Mouse (Mus musculus) limb, embryonic 11.5 days (tissue): ENCODE measurements around the gene Ackr3. TPM values are rescaled to one million over a fixed set of nuclear protein-coding genes. Genes with fewer than 3 reads are reported as not detected.

ENCODE experiments used
- ATAC-seq: fragments of 200-750 bp; cut with Nextera tagmentation; 2 replicates; pipeline ENCODE4 v1.8.0; 2017; ENCODE audit warnings: low read depth; ENCODE audit not compliant: insufficient number of reproducible peaks, low FRiP score, low TSS enrichment
- DNase-seq: peaks from one replicate; pipeline ENCODE4 v3.0.0-alpha.2; 2015; ENCODE audit warnings: low spot score
- H3K27ac ChIP-seq: fragments of 300-500 bp; sonication (generic); replicated peaks from 2 replicates; pipeline ENCODE4 v1.5.1; 2014; ENCODE audit warnings: low read depth, mild to moderate bottlenecking, low read length
- H3K27me3 ChIP-seq: fragments of 300-500 bp; sonication (generic); 2 replicates; pipeline ENCODE4 v1.6.1; 2014; ENCODE audit warnings: mild to moderate bottlenecking, low read length, mixed read lengths; ENCODE audit not compliant: control insufficient read depth, insufficient read depth
- H3K36me3 ChIP-seq: fragments of 300-500 bp; sonication (generic); 2 replicates; pipeline ENCODE4 v1.6.1; 2014; ENCODE audit warnings: mild to moderate bottlenecking, low read length, moderate library complexity, mixed read lengths; ENCODE audit not compliant: control insufficient read depth, insufficient read depth
- H3K4me1 ChIP-seq: fragments of 300-500 bp; sonication (generic); 2 replicates; pipeline ENCODE4 v1.6.1; 2014; ENCODE audit warnings: low read length, mixed read lengths; ENCODE audit not compliant: control insufficient read depth, insufficient read depth
- H3K4me2 ChIP-seq: fragments of 300-500 bp; sonication (generic); 2 replicates; pipeline ENCODE4 v1.6.1; 2014; ENCODE audit warnings: low read depth, mild to moderate bottlenecking, moderate library complexity; ENCODE audit not compliant: severe bottlenecking
- H3K4me3 ChIP-seq: fragments of 300-500 bp; sonication (generic); 2 replicates; pipeline ENCODE4 v1.5.1; 2014; ENCODE audit warnings: low read depth, low read length
- H3K9ac ChIP-seq: fragments of 300-500 bp; sonication (generic); 2 replicates; pipeline ENCODE4 v1.6.1; 2014; ENCODE audit warnings: mild to moderate bottlenecking, low read length
- H3K9me3 ChIP-seq: fragments of 300-500 bp; sonication (generic); 2 replicates; pipeline ENCODE4 v1.6.1; 2016; ENCODE audit warnings: low read length; ENCODE audit not compliant: control insufficient read depth
- WGBS: fragments of 180-500 bp; shearing (Covaris S2); extraction: QIAGEN DNeasy Blood & Tissue Kit; methylation state at CpG from one replicate; pipeline ENCODE4 v1.1.7; 2014; 5-methylcytosine and 5-hydroxymethylcytosine counted together
- polyA plus RNA-seq: library from polyadenylated mRNA; unstranded; fragments of >200 nt; fragmentation: Nextera tagmentation; extraction: Ambion mirVana; gene quantifications from 2 replicates; pipeline ENCODE4 v1.2.1, GENCODE M21; 2014

Ackr3 gene
- polyA plus RNA-seq, 1 experiment from 2014 or later: 26.0 TPM

DNA sequence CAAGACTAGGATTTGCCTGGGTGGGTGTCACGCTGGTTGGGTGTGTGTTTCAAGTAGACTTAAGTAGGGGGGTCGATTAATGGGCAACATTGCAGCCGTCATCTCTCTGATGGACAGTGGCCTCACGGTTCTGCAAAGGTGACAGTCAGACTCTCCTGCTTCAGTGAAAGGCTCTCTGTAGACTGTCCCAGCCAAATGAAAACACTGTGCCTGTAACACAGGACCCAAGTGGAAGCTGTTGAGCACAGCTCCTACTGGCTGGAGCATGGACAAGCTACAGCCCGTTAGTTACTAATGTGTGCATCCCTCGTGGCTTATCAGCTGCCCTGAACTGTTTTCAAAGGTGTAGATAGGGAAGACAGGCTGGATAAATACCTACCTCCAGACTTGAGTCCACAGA, 3.5 kb downstream of the Ackr3 start:
- no peak overlapping the region for H3K4me3 ChIP-seq
- 64% methylated on average over 6 of the region's 6 CpGs for WGBS
- H3K4me1 ChIP-seq: peaks cover 17% of the 10 kb centered on the region
- no peak overlapping the region for H3K9ac ChIP-seq
- DNase-seq: no peak
- H3K9me3 ChIP-seq: no peaks in the 10 kb centered on the region
- H3K36me3 ChIP-seq: no peaks in the 10 kb centered on the region
- ATAC-seq: no peak
- 0 out of 2 replicates have a peak, but pooled peaks cover 2% of the 10 kb centered on the region for H3K27me3 ChIP-seq
- peak overlapping the region; percentile 65; the same call in 1 of the 2 replicates for H3K4me2 ChIP-seq
- H3K27ac ChIP-seq: no peak overlapping the region

DNA sequence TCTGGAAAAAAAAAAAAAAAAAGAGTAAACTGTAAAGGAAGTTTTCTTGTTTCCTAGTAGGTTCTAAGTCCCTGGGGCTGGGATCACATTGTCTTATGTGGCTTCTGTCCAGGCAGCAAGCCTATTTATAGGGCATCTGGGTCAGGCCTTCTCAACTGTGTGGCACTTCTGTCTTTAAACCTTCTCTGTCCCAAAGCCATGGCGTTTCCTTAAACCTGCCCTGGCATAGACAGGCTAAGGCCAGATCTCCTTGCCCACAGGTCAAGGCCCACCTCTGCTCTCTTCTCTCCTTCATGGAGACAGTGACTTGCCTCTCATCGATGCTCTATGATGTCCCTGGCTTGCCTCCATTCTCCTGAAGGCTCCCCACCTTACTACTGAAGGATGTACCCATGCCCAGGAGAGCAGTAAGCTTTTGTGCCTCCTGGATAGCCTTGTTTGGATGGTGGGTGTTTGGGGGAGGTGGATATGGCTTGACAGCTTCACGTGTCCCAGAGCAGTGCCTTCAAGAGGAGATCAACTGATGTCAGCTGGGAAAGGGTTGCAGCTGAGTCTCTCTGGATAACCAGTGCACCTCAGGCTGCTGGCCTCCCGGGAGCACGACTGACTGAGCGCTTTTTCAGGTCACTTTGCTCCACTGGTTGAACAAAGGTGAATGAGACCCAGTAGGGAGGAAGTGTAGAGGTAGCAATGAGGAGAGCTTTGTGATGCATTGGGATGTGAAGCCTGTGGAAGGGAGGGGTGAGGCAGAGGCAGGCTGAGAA, 4.1 kb downstream of the Ackr3 start:
- Histone ChIP-seq H3K4me3 (no peak overlapping the region), H3K27ac (no peak overlapping the region), H3K36me3 (no peaks in the 10 kb centered on the region), H3K27me3 (0 out of 2 replicates have a peak, but pooled peaks cover 2% of the 10 kb centered on the region), H3K4me1 (peaks cover 14% of the 10 kb centered on the region; the same call in 1 of the 2 replicates), H3K9me3 (no peaks in the 10 kb centered on the region), H3K9ac (no peak overlapping the region), H3K4me2 (peak overlapping the region; percentile 65; the same call in 1 of the 2 replicates)
- no peak for ATAC-seq
- WGBS: 72% methylated on average over 6 of the region's 6 CpGs
- no peak for DNase-seq

DNA sequence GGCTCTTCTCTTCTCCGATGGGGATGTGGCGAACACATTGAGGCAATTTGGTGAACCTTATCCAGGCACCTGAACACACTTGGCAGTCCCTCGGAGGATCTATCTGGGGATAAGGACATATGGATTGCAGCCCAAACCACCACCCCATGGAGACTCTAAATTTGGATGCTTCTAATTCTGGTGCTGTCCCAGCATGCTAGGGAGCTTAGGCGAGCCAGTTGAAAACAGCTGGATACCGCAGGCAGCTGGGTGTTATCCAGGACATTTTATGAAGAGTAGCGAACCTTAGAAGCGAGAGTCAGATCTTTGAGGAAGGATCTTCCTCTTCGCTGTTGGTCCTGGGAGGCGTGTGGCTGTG, 4.7 kb downstream of the Ackr3 start:
- H3K4me3 ChIP-seq: no peak overlapping the region
- H3K9me3 ChIP-seq: no peaks in the 10 kb centered on the region
- no peak overlapping the region for H3K27ac ChIP-seq
- DNase-seq (no peak), ATAC-seq (no peak)
- H3K9ac ChIP-seq: no peak overlapping the region
- H3K36me3 ChIP-seq: no peaks in the 10 kb centered on the region
- H3K4me1 ChIP-seq: peaks cover 9% of the 10 kb centered on the region; the same call in 1 of the 2 replicates
- 0 out of 2 replicates have a peak, but pooled peaks cover under 1% of the 10 kb centered on the region for H3K27me3 ChIP-seq
- 81% methylated on average over 9 of the region's 9 CpGs for WGBS
- H3K4me2 ChIP-seq: no peak overlapping the region

DNA sequence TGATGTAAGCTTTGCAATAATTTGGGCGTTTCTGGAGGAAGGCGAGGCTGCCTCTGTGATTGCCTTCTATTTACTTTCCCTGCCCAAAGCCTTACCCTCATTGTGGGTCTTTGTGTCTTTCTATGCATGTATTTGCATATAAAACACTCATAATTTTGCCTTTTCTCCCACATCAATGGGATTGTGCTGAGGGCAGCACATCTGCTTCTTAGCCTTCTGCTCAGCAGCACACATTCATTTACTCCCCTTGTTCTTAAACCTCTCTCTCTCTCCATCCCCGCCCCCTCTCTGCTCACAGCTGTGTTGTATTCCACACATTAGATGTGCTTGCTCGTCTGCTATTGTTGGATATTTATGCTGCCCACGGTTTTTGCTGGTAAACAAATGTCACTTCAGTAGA, 5.3 kb downstream of the Ackr3 start:
- H3K4me3 ChIP-seq: no peak overlapping the region
- H3K27ac ChIP-seq: no peak overlapping the region
- WGBS: 82% methylated on average over 5 of the region's 5 CpGs
- H3K9me3 ChIP-seq: no peaks in the 10 kb centered on the region
- ATAC-seq: no peak
- no peaks in the 10 kb centered on the region for H3K27me3 ChIP-seq
- H3K36me3 ChIP-seq: no peaks in the 10 kb centered on the region
- no peak for DNase-seq
- no peak overlapping the region for H3K4me2 ChIP-seq
- no peak overlapping the region for H3K9ac ChIP-seq
- peaks cover 7% of the 10 kb centered on the region; the same call in 1 of the 2 replicates for H3K4me1 ChIP-seq

DNA sequence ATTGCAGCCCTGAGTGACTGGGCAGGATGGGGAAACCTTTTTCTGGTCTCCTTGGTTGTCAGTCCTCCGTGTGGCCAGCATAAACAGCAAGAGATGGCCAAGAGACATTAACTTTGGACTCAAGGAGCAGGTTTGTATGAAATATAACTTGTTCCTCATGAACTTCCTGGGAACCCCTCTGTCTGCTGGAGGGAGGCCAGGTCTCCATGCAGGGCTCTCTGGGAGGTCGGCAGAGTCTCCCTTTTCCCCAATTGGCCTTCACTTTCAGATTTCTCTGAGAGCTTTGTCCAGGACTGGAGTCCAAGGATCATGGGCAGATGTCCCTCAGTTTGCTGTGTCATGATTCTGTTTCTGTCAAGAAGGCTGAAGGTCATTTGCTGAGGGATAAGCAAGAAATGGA, 6.0 kb downstream of the Ackr3 start:
- no peaks in the 10 kb centered on the region for H3K36me3 ChIP-seq
- H3K27me3 ChIP-seq: no peaks in the 10 kb centered on the region
- no peak overlapping the region for H3K4me2 ChIP-seq
- no peak overlapping the region for H3K9ac ChIP-seq
- H3K4me1 ChIP-seq: peaks cover 7% of the 10 kb centered on the region; the same call in 1 of the 2 replicates
- WGBS: 70% methylated on average over 2 of the region's 2 CpGs
- H3K9me3 ChIP-seq: no peaks in the 10 kb centered on the region
- ATAC-seq (no peak), DNase-seq (no peak)
- H3K27ac ChIP-seq: no peak overlapping the region
- H3K4me3 ChIP-seq: no peak overlapping the region

DNA sequence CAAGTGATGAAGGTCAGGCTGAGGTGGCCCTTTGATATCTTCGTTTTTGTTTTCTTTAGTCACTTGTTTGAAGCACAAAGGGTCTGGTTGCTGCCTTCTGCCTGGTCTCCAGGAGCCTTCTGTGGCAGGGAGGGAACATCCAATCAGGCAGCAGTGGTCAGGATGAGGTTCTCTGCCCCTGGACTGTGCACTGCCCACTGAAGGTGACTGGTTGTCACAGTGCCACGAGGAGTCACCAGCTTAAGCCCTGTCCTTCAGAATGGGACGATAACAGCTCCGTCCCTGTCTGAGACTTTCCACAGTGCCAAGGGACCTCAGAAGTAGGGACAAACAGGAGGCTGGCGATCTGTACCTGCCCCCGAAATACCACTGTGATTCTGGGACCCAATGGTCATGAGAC, 6.6 kb downstream of the Ackr3 start:
- DNase-seq (no peak), ATAC-seq (no peak)
- Histone ChIP-seq H3K36me3 (no peaks in the 10 kb centered on the region), H3K9me3 (no peaks in the 10 kb centered on the region), H3K4me3 (no peak overlapping the region), H3K27me3 (no peaks in the 10 kb centered on the region), H3K9ac (no peak overlapping the region), H3K27ac (no peak overlapping the region), H3K4me1 (peaks cover 7% of the 10 kb centered on the region; the same call in 1 of the 2 replicates), H3K4me2 (no peak overlapping the region)
- WGBS: 79% methylated on average over 6 of the region's 6 CpGs

DNA sequence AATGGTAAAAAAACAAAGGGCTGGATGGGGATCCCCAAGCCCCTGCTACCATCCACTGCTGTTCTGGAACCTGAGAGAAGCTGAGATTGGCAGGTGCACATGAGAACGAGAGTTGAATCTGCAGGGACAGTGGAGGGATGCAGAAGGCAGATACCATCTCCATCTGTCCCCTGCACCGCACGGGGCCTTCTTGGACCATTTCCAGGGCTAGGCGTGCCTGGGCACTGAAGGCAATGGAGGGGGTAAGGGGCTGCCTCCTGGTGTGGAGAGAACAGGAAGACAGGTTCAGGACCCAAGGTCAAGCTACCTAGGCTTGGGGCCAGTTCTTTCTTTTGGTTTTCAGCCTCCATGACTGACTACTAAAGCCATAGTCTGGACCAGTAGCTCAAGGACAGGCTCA, 7.0 kb downstream of the Ackr3 start:
- Histone ChIP-seq H3K27ac (no peak overlapping the region), H3K4me3 (no peak overlapping the region), H3K27me3 (no peaks in the 10 kb centered on the region), H3K9ac (no peak overlapping the region), H3K4me1 (peaks cover 7% of the 10 kb centered on the region; the same call in 1 of the 2 replicates), H3K4me2 (no peak overlapping the region), H3K9me3 (no peaks in the 10 kb centered on the region), H3K36me3 (no peaks in the 10 kb centered on the region)
- ATAC-seq (no peak), DNase-seq (no peak)
- WGBS: 88% methylated on average over 4 of the region's 4 CpGs

DNA sequence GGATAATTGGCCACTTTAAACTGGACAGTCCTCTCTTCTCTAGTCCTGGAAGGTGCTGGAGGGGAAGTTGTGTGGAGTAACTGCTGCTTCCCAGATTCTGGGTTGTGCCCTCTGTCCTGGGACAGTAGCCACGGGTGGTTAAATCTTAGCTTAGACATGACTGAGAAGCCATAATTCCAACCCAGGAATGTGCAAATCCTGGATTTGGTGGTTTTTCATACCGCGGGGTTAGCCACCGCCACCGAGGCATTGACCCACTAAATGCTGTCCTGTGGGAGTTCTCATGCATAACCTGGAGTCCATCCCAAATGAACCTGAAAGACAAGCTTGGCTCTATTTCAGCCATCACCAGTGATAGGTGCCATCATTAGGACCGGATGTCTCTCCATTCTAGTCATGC, 8.6 kb downstream of the Ackr3 start:
- Histone ChIP-seq H3K4me2 (no peak overlapping the region), H3K9me3 (no peaks in the 10 kb centered on the region), H3K27me3 (no peaks in the 10 kb centered on the region), H3K4me1 (no peaks in the 10 kb centered on the region), H3K27ac (no peak overlapping the region), H3K36me3 (no peaks in the 10 kb centered on the region), H3K4me3 (no peak overlapping the region), H3K9ac (no peak overlapping the region)
- 96% methylated on average over 6 of the region's 6 CpGs for WGBS
- ATAC-seq: no peak
- no peak for DNase-seq
